Mouse (Mus musculus) midbrain, embryonic 12.5 days (tissue): ENCODE data around the gene Evi2. TPM values are rescaled to one million over a fixed set of nuclear protein-coding genes. Genes with fewer than 3 reads are reported as not detected.
A peak's percentile ranks its signal among the peaks of the same experiment; 100 is the strongest.

Source experiments
- ATAC-seq: fragments of 200-750 bp; cut with Nextera tagmentation; 2 replicates; pipeline ENCODE4 v1.8.0; 2017; ENCODE audit warnings: low read depth, moderate TSS enrichment, moderate library complexity; ENCODE audit not compliant: low FRiP score
- H3K27ac ChIP-seq: fragments of 300-500 bp; sonication (generic); replicated peaks from 2 replicates; pipeline ENCODE4 v1.5.1; 2016; ENCODE audit warnings: mild to moderate bottlenecking
- H3K27me3 ChIP-seq: fragments of 300-500 bp; sonication (generic); 2 replicates; pipeline ENCODE4 v1.6.1; 2016; ENCODE audit warnings: mild to moderate bottlenecking
- H3K36me3 ChIP-seq: fragments of 300-500 bp; sonication (generic); 2 replicates; pipeline ENCODE4 v1.6.1; 2016
- H3K4me1 ChIP-seq: fragments of 300-500 bp; sonication (generic); 2 replicates; pipeline ENCODE4 v1.6.1; 2016
- H3K4me2 ChIP-seq: fragments of 300-500 bp; sonication (generic); replicated peaks from 2 replicates; pipeline ENCODE4 v1.6.1; 2016; ENCODE audit warnings: mild to moderate bottlenecking, moderate library complexity
- H3K4me3 ChIP-seq: fragments of 300-500 bp; sonication (generic); 2 replicates; pipeline ENCODE4 v1.5.1; 2016; ENCODE audit warnings: mild to moderate bottlenecking
- H3K9ac ChIP-seq: fragments of 300-500 bp; sonication (generic); replicated peaks from 2 replicates; pipeline ENCODE4 v1.6.1; 2016; ENCODE audit warnings: mild to moderate bottlenecking, moderate library complexity
- H3K9me3 ChIP-seq: fragments of 300-500 bp; sonication (generic); 2 replicates; pipeline ENCODE4 v1.6.1; 2016; ENCODE audit warnings: mild to moderate bottlenecking
- WGBS: fragments of 180-500 bp; shearing (Covaris S2); methylation state at CpG from one replicate; pipeline ENCODE4 v1.1.7; 2016; 5-methylcytosine and 5-hydroxymethylcytosine counted together
- polyA plus RNA-seq: library from polyadenylated mRNA; unstranded; fragments of >200 nt; fragmentation: Nextera tagmentation; extraction: Ambion mirVana; gene quantifications from 2 replicates; pipeline ENCODE4 v1.2.1, GENCODE M21; 2016

The Evi2 gene
- polyA plus RNA-seq, 1 experiment from 2014 or later: 1.3 TPM

DNA sequence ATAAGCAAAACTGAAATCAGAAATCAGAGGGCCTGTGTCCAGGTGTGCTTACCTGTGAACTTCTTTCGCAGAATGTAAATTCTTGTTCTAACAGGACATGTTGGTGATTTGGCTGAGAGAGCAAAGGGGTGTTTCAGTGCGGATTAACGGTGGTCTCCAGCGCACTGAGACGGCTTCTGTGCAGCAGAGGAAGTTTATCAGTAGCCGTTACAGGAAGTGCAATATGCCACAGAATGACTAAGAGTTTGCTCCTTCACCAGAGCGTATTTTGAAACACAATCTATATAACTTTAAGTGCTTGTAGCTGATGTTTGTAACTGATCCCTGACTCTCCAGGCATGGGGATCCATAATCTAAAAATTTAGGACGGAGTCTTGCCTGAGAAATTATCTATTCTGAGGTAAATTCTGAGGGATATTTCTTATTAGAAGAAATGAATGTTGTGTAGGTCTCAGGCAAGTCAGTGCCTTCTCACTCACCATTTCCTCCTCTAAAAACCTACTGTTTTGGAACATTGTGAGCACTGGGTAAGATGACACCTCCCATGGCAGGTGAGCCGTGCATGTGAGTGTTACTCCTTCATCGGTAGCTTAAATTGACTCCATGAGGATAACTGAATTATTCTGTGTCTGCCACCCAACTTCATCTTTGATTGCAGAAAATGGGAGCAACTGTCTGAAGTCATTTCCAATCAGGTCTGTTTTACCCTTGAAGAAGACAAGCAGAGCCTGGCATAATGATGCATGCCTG is 6.7 kb downstream of the Evi2 start, which contains the start of gene Evi2b:
Gene Evi2b (minus strand): TSS at position 203 of the 750 bp plus-strand sequence.
- Histone ChIP-seq H3K9ac (no peak within 1 kb of the TSS), H3K27me3 (no peaks in the 10 kb centered on the region), H3K27ac (no peak within 1 kb of the TSS), H3K4me2 (no peak within 1 kb of the TSS), H3K9me3 (no peaks in the 10 kb centered on the region), H3K4me3 (no peak within 1 kb of the TSS), H3K4me1 (no peaks in the 10 kb centered on the region), H3K36me3 (0 out of 2 replicates have a peak, but pooled peaks cover 18% of the 10 kb centered on the region)
- no peak for ATAC-seq
- 88% methylated on average over 10 of the region's 10 CpGs for WGBS

DNA sequence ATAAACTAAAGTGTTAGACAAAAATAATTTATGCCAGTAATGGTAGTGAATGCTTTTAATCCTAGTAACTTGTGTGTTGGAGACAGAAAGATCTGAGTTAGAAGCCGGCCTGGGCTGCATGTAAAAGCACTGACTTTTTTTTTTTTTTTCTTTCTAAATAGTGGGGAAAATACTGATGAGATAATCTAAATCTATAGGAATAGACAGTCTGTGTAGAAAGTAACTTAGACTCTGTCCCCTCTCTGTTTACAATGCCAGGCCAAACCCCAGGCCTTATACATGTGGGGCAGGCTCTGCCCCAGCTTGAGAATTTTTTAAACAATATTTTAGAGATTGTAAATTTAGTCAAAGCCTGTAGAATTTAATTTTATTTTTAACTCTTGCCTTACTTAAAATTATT is 7.4 kb downstream of the Evi2 start:
- no peak for ATAC-seq

GRCm38 (mm10) chr11:79521930-79522329 is 8.5 kb downstream of the Evi2 start:
- Histone ChIP-seq H3K27me3 (no peaks in the 10 kb centered on the region), H3K4me3 (no peak overlapping the region), H3K9ac (no peak overlapping the region), H3K4me2 (no peak overlapping the region), H3K27ac (no peak overlapping the region), H3K4me1 (no peaks in the 10 kb centered on the region), H3K9me3 (no peaks in the 10 kb centered on the region), H3K36me3 (0 out of 2 replicates have a peak, but pooled peaks cover 6% of the 10 kb centered on the region)
- ATAC-seq: no peak

More for the DNA sequence above, 7.4 kb downstream of the Evi2 start:
- Histone ChIP-seq H3K27ac (no peak overlapping the region), H3K4me3 (no peak overlapping the region), H3K9me3 (no peaks in the 10 kb centered on the region), H3K36me3 (0 out of 2 replicates have a peak, but pooled peaks cover 12% of the 10 kb centered on the region), H3K4me1 (no peaks in the 10 kb centered on the region), H3K9ac (no peak overlapping the region), H3K4me2 (no peak overlapping the region), H3K27me3 (no peaks in the 10 kb centered on the region)
- WGBS: 86% methylated on average over 1 of the region's 1 CpGs

GRCm38 (mm10) chr11:79520772-79521171 is 9.6 kb downstream of the Evi2 start:
- no peaks in the 10 kb centered on the region for H3K27me3 ChIP-seq
- H3K9me3 ChIP-seq: no peaks in the 10 kb centered on the region
- H3K4me1 ChIP-seq: no peaks in the 10 kb centered on the region
- no peak overlapping the region for H3K27ac ChIP-seq
- no peak overlapping the region for H3K9ac ChIP-seq
- no peak overlapping the region for H3K4me2 ChIP-seq
- ATAC-seq: no peak
- no peak overlapping the region for H3K4me3 ChIP-seq
- 0 out of 2 replicates have a peak, but pooled peaks cover 6% of the 10 kb centered on the region for H3K36me3 ChIP-seq

DNA sequence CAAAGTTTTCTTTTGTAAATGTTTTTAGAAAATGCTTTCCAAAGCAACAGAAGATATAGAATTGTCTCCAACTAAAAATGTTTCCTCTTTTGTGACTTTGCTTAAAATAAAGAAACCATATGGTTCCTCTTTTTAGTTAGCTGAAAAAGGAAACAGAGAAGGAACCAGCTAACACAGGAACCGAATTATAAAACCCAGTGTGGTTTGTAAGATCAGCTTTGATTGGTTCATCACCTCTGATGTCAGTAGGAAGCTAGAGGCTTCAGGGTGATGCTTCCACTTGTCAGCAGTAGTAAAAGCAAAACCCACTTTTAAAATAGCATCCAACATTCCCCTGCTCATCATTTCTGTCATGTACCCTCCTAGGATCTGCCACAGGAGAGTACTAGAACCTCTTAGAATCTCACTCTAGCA is 10.5 kb downstream of the Evi2 start:
- Histone ChIP-seq H3K27me3 (no peaks in the 10 kb centered on the region), H3K9me3 (no peaks in the 10 kb centered on the region), H3K4me1 (no peaks in the 10 kb centered on the region), H3K4me3 (no peak overlapping the region), H3K9ac (no peak overlapping the region), H3K4me2 (no peak overlapping the region), H3K36me3 (0 out of 2 replicates have a peak, but pooled peaks cover 5% of the 10 kb centered on the region), H3K27ac (no peak overlapping the region)
- 82% methylated on average over 1 of the region's 1 CpGs for WGBS
- ATAC-seq: no peak

DNA sequence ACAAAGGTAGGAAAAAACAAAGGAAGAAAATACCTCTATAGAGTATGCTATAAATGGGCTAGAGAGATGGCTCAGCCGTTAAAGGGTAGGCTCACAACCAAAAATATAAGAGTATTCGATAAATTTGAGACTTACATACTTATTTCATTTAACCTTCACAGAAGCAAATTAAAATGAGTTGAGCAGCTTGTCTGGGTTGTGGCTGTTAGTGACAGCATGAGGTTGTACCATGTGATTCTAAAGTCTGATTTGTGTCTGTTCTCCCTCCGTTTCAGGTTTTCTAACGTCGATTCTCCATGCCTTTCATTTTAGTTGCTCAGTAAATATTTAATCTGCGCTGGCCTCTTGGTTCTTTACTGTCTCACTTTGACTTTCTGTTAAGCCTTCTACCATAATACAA is 11.1 kb downstream of the Evi2 start:
- H3K27ac ChIP-seq: no peak overlapping the region
- H3K4me1 ChIP-seq: no peaks in the 10 kb centered on the region
- H3K9ac ChIP-seq: no peak overlapping the region
- WGBS: 82% methylated on average over 6 of the region's 6 CpGs
- H3K9me3 ChIP-seq: no peaks in the 10 kb centered on the region
- H3K27me3 ChIP-seq: no peaks in the 10 kb centered on the region
- no peak overlapping the region for H3K4me2 ChIP-seq
- 0 out of 2 replicates have a peak, but pooled peaks cover 2% of the 10 kb centered on the region for H3K36me3 ChIP-seq
- H3K4me3 ChIP-seq: no peak overlapping the region
- no peak for ATAC-seq

DNA sequence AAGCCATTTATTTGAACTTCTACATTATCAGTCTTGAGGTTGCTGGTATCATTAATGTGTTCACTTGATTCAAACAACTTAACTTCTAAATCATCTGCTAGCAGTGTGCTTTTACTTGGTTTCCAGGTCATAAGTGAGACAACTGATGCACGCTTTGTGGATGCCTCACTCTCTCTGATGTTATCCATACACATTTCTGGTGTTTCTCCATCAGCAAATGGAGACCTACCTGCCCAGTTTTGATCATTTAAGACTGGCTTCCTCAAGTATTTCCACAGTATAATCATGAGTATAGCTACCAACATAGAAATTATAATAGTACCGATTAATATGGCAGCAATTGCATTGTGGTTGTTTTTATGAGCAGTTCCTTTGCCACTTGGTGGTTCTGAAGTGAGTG is 14.6 kb downstream of the Evi2 start:
- no peak overlapping the region for H3K9ac ChIP-seq
- no peak overlapping the region for H3K4me3 ChIP-seq
- no peaks in the 10 kb centered on the region for H3K27me3 ChIP-seq
- no peaks in the 10 kb centered on the region for H3K9me3 ChIP-seq
- no peak overlapping the region for H3K4me2 ChIP-seq
- 97% methylated on average over 2 of the region's 2 CpGs for WGBS
- no peaks in the 10 kb centered on the region for H3K4me1 ChIP-seq
- H3K36me3 ChIP-seq: no peaks in the 10 kb centered on the region
- ATAC-seq: no peak
- H3K27ac ChIP-seq: no peak overlapping the region

- Histone ChIP-seq H3K4me1 (no peaks in the 10 kb centered on the region), H3K27ac (no peak overlapping the region), H3K9me3 (no peaks in the 10 kb centered on the region), H3K36me3 (no peaks in the 10 kb centered on the region), H3K9ac (no peak overlapping the region), H3K4me3 (no peak overlapping the region), H3K27me3 (no peaks in the 10 kb centered on the region), H3K4me2 (no peak overlapping the region)
- no peak for ATAC-seq
- 84% methylated on average over 6 of the region's 6 CpGs for WGBS
Observed at GRCm38 (mm10) chr11:79515331-79515730, 15.1 kb downstream of the Evi2 start.

- H3K9me3 ChIP-seq: no peaks in the 10 kb centered on the region
- no peak for ATAC-seq
- WGBS: 95% methylated on average over 3 of the region's 3 CpGs
- H3K4me2 ChIP-seq: no peak overlapping the region
- H3K4me3 ChIP-seq: no peak overlapping the region
- no peaks in the 10 kb centered on the region for H3K36me3 ChIP-seq
- H3K27ac ChIP-seq: no peak overlapping the region
- no peaks in the 10 kb centered on the region for H3K27me3 ChIP-seq
- no peak overlapping the region for H3K9ac ChIP-seq
- no peaks in the 10 kb centered on the region for H3K4me1 ChIP-seq
Observed at GRCm38 (mm10) chr11:79511970-79512369, 18.4 kb downstream of the Evi2 start.

GRCm38 (mm10) chr11:79504506-79504905 is 25.9 kb downstream of the Evi2 start:
- H3K36me3 ChIP-seq: no peaks in the 10 kb centered on the region
- ATAC-seq: no peak
- H3K9me3 ChIP-seq: no peaks in the 10 kb centered on the region
- H3K4me1 ChIP-seq: peaks cover 18% of the 10 kb centered on the region
- no peak overlapping the region for H3K9ac ChIP-seq
- no peak overlapping the region for H3K27ac ChIP-seq
- no peak overlapping the region for H3K4me3 ChIP-seq
- H3K27me3 ChIP-seq: no peaks in the 10 kb centered on the region
- WGBS: 78% methylated on average over 7 of the region's 7 CpGs
- no peak overlapping the region for H3K4me2 ChIP-seq

GRCm38 (mm10) chr11:79503845-79504244 is 26.5 kb downstream of the Evi2 start, which contains the start of gene Omg:
Gene Omg, minus strand, starts transcription at chr11:79504084.
- 25% methylated on average over 8 of the region's 8 CpGs for WGBS
- Histone ChIP-seq H3K27me3 (no peaks in the 10 kb centered on the region), H3K27ac (peak within 1 kb of the TSS; percentile 66; the same call in 1 of the 2 replicates), H3K4me1 (peaks cover 18% of the 10 kb centered on the region), H3K36me3 (no peaks in the 10 kb centered on the region), H3K9ac (no peak within 1 kb of the TSS), H3K4me2 (peak within 1 kb of the TSS; percentile 29), H3K4me3 (no peak within 1 kb of the TSS), H3K9me3 (no peaks in the 10 kb centered on the region)
- ATAC-seq: no peak

DNA sequence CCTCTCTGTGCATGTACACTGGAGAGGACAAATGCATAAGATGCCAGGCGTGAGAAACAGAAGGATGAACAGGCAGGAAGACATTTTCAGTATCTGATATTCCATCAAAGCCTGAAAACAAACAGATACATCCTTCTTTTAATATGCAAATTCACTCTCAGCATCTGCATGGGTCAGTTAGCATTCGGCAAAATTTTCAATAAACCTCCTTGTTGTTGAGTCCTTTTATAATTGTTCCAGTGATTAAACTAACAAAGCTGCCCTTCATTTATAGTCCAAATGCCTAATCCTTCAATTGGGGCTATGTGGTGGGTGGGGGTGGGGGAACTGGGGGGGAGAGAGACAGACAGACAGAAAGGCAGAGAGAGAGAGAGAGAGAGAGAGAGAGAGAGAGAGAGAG is 27.5 kb downstream of the Evi2 start:
- H3K4me1 ChIP-seq: peaks cover 18% of the 10 kb centered on the region
- 0 out of 2 replicates have a peak overlapping the region, but pooled peaks have one; percentile 27 for H3K27ac ChIP-seq
- no peak overlapping the region for H3K9ac ChIP-seq
- ATAC-seq: no peak
- no peaks in the 10 kb centered on the region for H3K9me3 ChIP-seq
- WGBS: 11% methylated on average over 2 of the region's 2 CpGs
- H3K4me3 ChIP-seq: no peak overlapping the region
- H3K4me2 ChIP-seq: peak overlapping the region; percentile 29
- no peaks in the 10 kb centered on the region for H3K36me3 ChIP-seq
- H3K27me3 ChIP-seq: no peaks in the 10 kb centered on the region
